Mouse (Mus musculus): ENCODE results near the gene Scarf1.
"Not testable (repeated sequence)": the region's sequence is repeated elsewhere in the genome, so short reads cannot be mapped to it uniquely, and the experiment has no call there.

The Scarf1 gene

DNA sequence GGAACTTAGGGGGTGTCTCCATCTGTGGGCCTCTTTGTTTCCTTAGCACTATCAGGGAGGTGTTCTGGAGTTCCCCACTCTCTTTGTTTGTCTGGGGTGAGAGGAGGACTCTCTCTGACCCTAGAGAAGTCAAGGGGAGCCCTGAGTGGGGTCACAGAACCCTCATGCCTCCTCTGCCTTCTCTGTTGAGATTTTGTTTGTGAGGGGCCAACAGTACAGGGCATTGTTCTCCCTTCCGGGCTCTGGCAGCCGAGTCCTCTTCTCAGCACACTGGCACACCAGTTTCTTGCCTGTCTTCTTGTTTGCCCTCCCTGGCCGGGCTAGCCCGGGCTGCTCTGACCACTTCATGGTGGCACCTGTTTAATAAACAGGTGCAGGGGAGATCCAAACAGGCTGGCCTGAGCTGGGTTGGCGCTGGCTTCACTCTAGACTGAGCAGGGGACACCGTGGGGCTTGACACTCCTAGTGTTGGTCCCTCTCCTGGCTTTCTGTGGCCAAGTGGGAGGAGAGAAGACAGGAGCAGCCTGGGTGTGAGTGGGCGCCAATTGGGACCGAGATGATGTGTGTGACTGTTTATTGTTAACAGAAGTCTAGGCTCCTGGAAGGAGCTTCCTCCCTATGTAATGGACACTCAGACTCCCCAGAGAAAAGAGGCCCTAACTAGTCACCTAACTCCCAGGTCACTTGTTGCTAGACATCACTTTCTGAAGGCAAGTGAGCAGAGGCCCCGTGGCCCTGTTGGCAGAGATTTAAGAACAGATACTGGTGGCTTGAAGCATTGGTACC is 25.0 kb downstream of the Scarf1 start:
- DNase-seq, result no peak

DNA sequence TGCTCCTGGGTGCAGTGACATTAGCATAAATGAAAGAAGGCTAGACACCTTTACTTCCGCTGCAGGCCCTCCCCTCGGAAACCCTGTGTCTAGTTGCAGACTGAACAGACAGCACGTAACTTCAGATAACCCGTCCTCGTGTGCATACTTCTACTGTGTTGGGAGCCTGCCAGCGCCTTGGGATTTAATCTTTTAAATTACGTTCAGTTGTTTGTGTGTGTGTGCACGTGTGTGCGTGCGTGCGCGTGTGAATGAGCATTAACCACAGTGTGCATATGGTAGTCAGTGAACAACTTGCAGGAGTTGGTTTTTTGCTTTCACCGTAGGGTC is 25.6 kb downstream of the Scarf1 start:
- DNase-seq, result peak; percentile 50

- DNase-seq, result no peak
Measured at GRCm38 (mm10) chr11:75540209-75540608, 26.9 kb downstream of the Scarf1 start.

GRCm38 (mm10) chr11:75540710-75541581 is 27.6 kb downstream of the Scarf1 start:
- DNase-seq, result peak; percentile 57

DNA sequence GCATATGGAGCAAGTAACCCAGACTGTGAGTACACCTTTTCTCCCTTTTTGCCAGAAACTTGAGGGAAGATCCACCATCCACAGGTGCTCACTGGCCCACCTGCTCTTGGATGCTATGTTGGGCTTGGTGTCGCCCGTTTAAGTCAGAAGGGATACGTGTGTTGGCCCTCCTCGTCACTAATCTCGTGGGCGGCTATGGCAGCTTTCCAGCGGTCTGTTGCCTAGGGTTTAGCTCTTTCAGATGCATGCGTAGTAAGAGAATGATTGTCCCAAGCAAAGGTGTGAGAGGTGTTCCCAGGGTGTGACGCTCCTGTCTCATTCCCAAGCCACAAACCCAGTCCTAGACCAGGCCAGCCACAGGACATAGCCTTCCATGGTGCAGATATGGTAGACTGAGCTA is 31.4 kb downstream of the Scarf1 start:
- no peak for DNase-seq

- no peak for DNase-seq
Measured at GRCm38 (mm10) chr11:75546057-75546456, 32.7 kb downstream of the Scarf1 start.

GRCm38 (mm10) chr11:75549658-75550111 is 36.3 kb downstream of the Scarf1 start:
- DNase-seq, result no peak

- no peak for DNase-seq
Measured at GRCm38 (mm10) chr11:75550200-75550946, 37.0 kb downstream of the Scarf1 start.

DNA sequence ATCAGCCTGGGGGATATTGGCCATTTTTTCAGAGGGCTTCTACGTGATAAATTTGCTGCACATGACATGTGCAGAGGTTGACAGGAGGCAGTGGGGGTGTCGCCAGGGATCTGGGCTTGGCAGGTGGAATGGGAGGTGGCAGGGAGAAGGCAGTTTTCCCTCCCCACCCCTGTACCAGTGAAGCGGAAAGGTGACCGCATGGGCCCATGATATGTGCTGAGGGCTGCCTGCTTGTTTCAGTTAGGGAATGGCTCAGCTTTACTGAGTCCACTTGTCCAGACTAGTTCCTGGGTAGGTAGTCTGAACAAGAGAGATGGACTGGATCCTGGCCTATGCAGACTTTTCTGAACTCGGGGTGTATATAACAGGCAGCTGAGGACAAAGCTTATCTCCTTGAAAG is 38.0 kb downstream of the Scarf1 start:
- DNase-seq, result no peak

DNA sequence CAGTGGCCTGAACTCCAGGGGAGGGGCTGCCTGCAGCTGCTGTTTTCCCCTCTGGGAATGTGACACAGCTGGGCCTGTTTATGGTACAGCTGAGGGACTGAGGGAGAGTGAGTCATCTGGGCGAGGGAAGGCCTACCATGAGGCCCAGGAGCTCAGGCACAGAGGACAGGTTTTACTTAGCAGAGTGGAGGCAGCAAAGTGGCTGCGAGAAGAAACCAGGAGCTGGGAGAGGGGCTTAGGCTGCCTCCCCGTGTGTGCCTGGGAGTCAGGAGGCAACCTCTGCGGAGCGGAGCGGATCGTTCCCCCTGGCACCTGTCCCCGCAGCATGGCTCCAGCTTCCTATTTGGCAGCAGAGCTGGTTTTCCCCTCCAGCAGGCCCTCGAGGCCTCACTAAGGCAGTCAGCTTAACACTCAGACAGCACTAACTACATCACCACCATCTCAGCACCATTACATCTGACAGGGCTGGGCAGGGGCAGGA is 38.7 kb downstream of the Scarf1 start:
- no peak for DNase-seq

DNA sequence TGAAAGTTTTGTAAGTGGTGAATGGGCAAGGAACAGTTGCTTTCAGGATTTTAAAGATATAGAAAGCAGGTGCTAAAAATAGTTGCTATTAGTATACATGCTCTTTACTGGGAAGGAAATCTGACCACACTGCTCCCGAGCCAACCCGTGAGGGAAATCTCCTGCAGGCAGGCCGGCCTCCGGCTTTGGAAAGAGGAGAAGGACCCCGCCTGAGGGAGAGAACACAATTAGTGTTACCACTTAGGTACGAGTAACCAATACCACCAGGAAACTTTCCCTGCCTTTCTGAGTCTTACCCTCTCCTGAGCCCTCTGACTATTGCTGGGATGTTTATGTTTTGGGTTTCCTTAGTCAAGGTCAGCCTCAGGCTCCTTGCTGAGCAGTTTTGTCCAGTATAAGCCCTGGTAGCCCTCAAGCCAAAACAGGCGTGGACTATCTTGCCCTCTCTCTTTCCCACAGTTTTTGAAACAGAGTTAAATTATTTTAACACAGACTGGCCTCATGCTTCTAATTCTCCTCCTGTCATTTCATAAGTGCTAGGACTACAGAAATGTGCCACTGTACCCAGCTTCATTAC is 39.7 kb downstream of the Scarf1 start:
- DNase-seq, result no peak

DNA sequence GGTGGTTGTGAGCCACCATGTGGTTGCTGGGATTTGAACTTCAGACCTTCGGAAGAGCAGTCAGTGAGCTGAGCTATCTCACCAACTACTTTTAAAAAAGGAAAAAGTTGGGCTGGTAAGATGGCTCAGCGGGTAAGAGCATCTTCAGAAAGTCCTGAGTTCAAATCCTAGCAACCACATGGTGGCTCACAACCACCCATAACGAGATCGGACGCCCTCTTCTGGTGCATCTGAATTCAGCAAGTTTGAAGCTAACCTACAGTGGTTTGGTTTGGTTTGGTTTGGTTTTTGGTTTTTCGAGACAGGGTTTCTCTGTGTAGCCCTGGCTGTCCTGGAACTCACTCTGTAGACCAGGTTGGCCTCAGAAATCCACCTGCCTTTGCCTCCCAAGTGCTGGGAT is 42.7 kb downstream of the Scarf1 start:
- not testable (repeated sequence) for DNase-seq

DNA sequence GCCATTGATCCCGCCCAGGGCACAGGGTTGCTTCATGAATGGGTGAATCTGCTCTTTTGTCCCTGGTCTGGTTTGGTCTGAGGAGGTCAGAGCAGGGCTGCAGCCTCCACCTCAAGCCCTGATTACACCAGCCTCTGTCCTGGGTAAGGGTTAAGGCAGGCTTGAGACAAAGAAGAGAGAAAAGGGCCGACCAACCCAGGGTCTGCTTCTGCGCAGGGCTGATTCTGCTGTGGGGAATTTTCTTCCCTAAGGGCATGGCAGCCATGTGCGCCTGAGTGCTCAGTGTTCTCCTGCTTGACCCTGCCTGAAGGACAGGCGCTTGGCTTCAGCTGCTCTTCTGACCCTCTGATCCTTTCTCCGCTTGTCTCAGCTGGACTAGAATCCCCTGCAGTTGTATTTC is 43.8 kb downstream of the Scarf1 start:
- no peak for DNase-seq

- DNase-seq, result peak; percentile 66
Measured at GRCm38 (mm10) chr11:75558101-75558500, 44.8 kb downstream of the Scarf1 start.

GRCm38 (mm10) chr11:75559870-75560504 is 46.6 kb downstream of the Scarf1 start:
- peak; percentile 43 for DNase-seq

- DNase-seq, result peak; percentile 88
Measured at GRCm38 (mm10) chr11:75560530-75561409, 47.4 kb downstream of the Scarf1 start.

- no peak for DNase-seq
Measured at GRCm38 (mm10) chr11:75561410-75561791, 48.1 kb downstream of the Scarf1 start.

- no peak for DNase-seq
Measured at GRCm38 (mm10) chr11:75562840-75563239, 49.5 kb downstream of the Scarf1 start.

GRCm38 (mm10) chr11:75563851-75564548 is 50.7 kb downstream of the Scarf1 start:
- no peak for DNase-seq

DNA sequence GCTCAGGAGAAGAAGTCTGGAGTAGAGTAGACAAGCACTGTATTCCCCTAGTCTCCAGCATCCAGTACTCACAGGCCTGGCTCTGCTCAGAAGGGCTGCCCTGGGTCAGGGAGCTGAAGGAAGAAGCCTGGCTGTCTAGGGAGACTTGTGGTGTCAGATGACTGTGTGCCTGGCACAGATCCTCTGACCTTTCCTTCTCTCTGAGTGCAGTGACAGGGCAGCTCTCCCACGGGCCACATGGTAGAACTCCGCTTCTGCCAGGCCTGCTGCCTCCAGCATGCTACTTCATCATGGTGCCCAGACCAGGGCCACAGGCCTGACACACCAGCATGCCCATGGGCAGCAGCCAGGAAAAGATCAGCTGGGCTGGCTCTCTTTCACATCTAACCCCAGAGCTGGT is 52.5 kb downstream of the Scarf1 start:
- DNase-seq, result no peak
